Mouse (Mus musculus) forebrain, embryonic 12.5 days (tissue): ENCODE results near the gene Gchfr. TPM values are rescaled to one million over a fixed set of nuclear protein-coding genes. Genes with fewer than 3 reads are reported as not detected.

Experiments
- ATAC-seq: fragments of 200-750 bp; cut with Nextera tagmentation; 2 replicates; pipeline ENCODE4 v1.8.0; 2017; ENCODE audit warnings: moderate TSS enrichment; ENCODE audit not compliant: low FRiP score
- H3K27ac ChIP-seq: fragments of 300-500 bp; sonication (generic); 2 replicates; pipeline ENCODE4 v1.5.1; 2016; ENCODE audit warnings: mild to moderate bottlenecking
- H3K27me3 ChIP-seq: fragments of 300-500 bp; sonication (generic); 2 replicates; pipeline ENCODE4 v1.6.1; 2016; ENCODE audit warnings: mild to moderate bottlenecking
- H3K36me3 ChIP-seq: fragments of 300-500 bp; sonication (generic); replicated peaks from 2 replicates; pipeline ENCODE4 v1.6.1; 2016; ENCODE audit warnings: mild to moderate bottlenecking
- H3K4me1 ChIP-seq: fragments of 300-500 bp; sonication (generic); 2 replicates; pipeline ENCODE4 v1.6.1; 2016
- H3K4me2 ChIP-seq: fragments of 300-500 bp; sonication (generic); 2 replicates; pipeline ENCODE4 v1.6.1; 2016; ENCODE audit warnings: mild to moderate bottlenecking, moderate library complexity
- H3K4me3 ChIP-seq: fragments of 300-500 bp; sonication (generic); replicated peaks from 2 replicates; pipeline ENCODE4 v1.5.1; 2016; ENCODE audit warnings: mild to moderate bottlenecking
- H3K9ac ChIP-seq: fragments of 300-500 bp; sonication (generic); 2 replicates; pipeline ENCODE4 v1.6.1; 2016; ENCODE audit warnings: mild to moderate bottlenecking
- H3K9me3 ChIP-seq: fragments of 300-500 bp; sonication (generic); 2 replicates; pipeline ENCODE4 v1.6.1; 2016
- WGBS: fragments of 180-500 bp; shearing (Covaris S2); methylation state at CpG from one replicate; pipeline ENCODE4 v1.1.7; 2016; 5-methylcytosine and 5-hydroxymethylcytosine counted together
- polyA plus RNA-seq: library from polyadenylated mRNA; unstranded; fragments of >200 nt; fragmentation: Nextera tagmentation; extraction: Ambion mirVana; gene quantifications from 2 replicates; pipeline ENCODE4 v1.2.1, GENCODE M21; 2016

The Gchfr gene
- polyA plus RNA-seq = 2.2 and 2.3 TPM in 2 replicates

DNA sequence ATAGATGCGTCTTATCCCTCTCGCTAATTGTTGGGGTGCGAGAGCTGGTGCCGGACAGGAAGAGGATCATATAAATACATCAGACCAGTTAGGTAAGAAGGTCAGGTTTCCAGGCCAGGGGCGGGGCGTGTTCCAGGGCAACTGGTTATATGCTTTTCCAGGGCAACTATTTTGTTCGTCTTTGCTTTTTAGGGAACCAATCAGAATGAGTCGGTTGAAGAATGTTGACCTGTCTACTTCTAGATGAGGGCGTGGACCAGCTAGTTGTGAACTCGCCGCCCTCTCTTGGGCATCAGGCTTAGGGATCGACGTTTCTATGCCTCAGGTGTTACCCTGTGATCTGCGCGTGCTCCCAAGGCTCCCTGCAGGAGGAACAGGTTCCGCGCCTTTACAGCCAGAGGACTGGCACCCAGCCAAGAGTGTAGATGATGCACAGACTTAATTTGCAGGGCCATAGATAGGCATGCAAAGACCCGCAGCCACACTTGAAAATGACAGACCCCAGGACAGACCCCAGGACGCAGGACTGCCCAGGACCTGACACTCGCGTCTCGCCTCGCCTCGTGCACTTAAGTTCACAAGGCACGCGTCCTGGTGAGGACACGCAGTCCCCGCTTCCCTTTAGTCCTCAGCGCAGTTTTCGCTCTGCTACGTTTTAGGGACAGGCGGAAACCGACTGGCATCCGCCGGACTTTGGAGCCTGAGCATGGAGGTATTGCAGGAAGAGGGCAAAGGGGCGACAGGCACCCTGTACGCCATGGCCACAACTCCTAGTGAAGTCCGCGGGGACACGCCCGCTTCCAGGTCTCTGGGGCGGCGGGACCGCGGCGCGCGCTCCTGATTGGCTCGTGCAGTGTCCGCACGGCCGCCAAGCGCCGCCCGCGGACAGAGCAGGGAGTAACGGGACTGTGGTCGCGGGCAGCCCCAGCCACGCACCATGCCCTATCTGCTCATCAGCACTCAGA, at the start of gene Gchfr:
Gchfr (plus strand) TSS at position 873 of the 965 bp plus-strand sequence.
- Histone ChIP-seq H3K9ac (peak within 1 kb of the TSS; percentile 48), H3K4me1 (peaks cover 19% of the 10 kb centered on the region), H3K27ac (no peak within 1 kb of the TSS), H3K36me3 (no peaks in the 10 kb centered on the region), H3K27me3 (peaks cover 61% of the 10 kb centered on the region), H3K9me3 (no peaks in the 10 kb centered on the region), H3K4me2 (peak within 1 kb of the TSS; percentile 91), H3K4me3 (peak within 1 kb of the TSS; percentile 51)
- ATAC-seq = peak; percentile 86
- under 1% methylated on average over 60 of the region's 60 CpGs for WGBS

DNA sequence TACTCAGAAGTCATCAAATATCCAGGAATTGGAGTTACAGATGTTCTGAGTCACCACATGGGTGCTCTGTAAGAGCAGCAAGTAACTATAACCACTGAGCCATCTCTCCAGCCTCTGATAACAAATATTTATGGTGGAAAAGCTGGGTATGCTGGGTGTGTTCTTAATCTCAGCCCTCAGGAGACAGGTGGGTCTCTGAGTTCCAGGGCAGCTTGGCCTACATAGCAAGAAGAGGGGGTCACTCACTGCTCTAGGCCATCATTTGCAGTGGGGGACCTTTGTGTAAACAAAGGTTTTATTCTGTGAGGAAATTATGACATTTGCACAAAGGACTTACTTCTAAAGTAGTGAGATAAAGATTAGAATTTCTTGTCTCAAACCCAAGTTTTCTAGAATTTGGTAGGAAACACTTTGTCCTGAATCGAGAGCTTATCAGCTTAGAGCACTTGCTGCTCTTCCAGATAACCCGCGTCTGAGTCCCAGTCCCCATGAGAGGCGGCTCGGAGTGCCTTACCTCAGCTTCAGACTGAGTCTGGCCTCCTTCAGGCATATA, 31.2 kb upstream of the Gchfr start:
- no peak overlapping the region for H3K4me2 ChIP-seq
- H3K9me3 ChIP-seq = no peaks in the 10 kb centered on the region
- no peaks in the 10 kb centered on the region for H3K27me3 ChIP-seq
- H3K36me3 ChIP-seq = peaks cover 90% of the 10 kb centered on the region
- WGBS = 89% methylated on average over 5 of the region's 5 CpGs
- no peak overlapping the region for H3K4me3 ChIP-seq
- H3K4me1 ChIP-seq = no peaks in the 10 kb centered on the region
- no peak for ATAC-seq
- no peak overlapping the region for H3K9ac ChIP-seq
- H3K27ac ChIP-seq = no peak overlapping the region

DNA sequence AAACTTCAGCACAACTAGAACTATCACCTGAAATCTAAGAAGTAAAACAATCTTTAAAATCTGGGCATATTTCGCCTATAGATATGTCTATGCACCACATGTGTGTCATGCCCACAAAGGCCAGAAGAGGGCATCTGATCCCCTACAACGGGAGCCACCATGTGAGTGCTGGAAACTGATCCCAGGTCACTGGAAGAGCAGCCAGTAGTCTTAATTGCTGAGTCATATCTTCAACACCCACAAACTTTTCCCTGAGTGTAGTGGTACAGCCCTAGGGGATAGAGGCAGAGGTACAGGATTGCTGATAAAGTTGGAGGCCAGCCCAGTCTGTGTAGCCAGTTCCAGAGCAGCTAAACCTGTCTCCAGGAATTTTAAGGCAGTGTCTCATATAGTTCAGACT, 22.4 kb upstream of the Gchfr start:
- Histone ChIP-seq H3K27me3 (no peaks in the 10 kb centered on the region), H3K36me3 (peaks cover 91% of the 10 kb centered on the region), H3K4me2 (no peak overlapping the region), H3K27ac (no peak overlapping the region), H3K4me3 (no peak overlapping the region), H3K4me1 (no peaks in the 10 kb centered on the region), H3K9me3 (no peaks in the 10 kb centered on the region), H3K9ac (no peak overlapping the region)
- WGBS = 85% methylated on average over 2 of the region's 2 CpGs
- no peak for ATAC-seq

DNA sequence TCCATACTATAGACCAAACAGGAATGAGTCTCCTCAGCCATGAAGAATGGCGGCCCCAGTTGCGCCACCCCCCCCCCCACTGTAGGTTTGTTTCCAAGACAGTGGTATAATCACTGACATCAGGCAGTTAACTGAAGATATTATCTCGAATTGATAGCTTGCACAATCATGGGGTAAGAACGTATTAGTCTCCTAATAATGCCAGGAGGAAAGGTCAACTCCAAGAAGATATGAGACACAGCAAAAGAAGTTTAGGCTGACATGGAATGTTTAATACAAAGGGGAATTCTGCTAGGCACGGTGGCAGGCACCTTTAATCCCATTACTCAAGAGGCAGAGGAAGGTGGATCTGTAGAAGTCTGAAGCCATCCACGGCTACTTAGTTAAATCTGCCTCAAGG, 21.1 kb upstream of the Gchfr start:
- ATAC-seq = no peak
- H3K4me2 ChIP-seq = no peak overlapping the region
- H3K9ac ChIP-seq = no peak overlapping the region
- H3K27ac ChIP-seq = no peak overlapping the region
- 88% methylated on average over 6 of the region's 6 CpGs for WGBS
- H3K27me3 ChIP-seq = no peaks in the 10 kb centered on the region
- no peaks in the 10 kb centered on the region for H3K9me3 ChIP-seq
- H3K4me1 ChIP-seq = no peaks in the 10 kb centered on the region
- H3K4me3 ChIP-seq = no peak overlapping the region
- peaks cover 91% of the 10 kb centered on the region for H3K36me3 ChIP-seq

DNA sequence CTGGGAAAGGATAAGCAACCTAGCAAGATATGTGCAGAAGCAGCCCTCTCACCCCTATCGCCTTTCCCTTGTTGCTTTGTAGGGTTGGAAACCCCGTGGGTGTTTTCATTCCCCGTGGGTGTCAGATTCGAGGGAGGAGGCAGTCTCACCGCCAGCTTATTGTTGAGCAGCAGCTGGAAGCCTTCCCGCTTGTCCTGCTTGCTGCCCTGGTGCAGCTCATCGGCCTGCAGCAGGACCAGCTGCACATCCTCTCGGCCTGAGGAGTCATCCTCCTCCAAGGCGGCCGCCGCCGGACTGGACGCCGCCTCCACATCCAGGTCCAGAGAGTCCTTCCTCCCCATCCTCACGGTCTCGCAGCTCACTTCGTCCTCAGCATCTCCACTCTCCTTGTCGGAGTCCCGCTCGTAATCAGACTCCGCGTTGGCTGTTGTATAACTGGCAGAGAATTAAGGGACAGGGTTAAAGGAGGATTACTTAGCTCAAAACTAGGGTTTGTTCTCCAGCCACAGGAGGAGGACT, 20.4 kb upstream of the Gchfr start:
- Histone ChIP-seq H3K27me3 (no peaks in the 10 kb centered on the region), H3K36me3 (peaks cover 91% of the 10 kb centered on the region), H3K27ac (no peak overlapping the region), H3K9me3 (no peaks in the 10 kb centered on the region), H3K9ac (no peak overlapping the region), H3K4me1 (no peaks in the 10 kb centered on the region), H3K4me3 (no peak overlapping the region), H3K4me2 (no peak overlapping the region)
- ATAC-seq = no peak
- 86% methylated on average over 22 of the region's 22 CpGs for WGBS

DNA sequence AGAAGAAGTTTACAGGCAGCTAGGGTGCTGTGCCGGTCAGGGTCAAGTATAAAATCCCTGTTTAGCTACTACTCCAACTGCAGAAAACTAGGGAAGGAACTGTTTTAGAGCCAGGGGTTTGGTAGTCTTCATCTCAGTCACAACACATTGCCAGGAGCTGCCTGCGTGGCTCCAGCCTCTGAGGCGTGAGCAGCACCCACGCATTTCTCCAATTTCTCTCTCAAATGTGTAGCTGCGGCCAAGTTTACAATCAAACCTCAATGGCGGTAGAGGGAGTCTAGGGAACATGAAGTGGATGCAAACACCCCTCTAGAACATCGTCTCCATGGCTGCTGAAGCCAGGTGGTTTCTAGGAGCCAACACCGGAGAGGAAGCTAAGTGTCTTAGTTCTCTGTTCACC, 19.8 kb upstream of the Gchfr start:
- Histone ChIP-seq H3K4me2 (no peak overlapping the region), H3K9me3 (no peaks in the 10 kb centered on the region), H3K9ac (no peak overlapping the region), H3K27me3 (no peaks in the 10 kb centered on the region), H3K4me1 (no peaks in the 10 kb centered on the region), H3K27ac (no peak overlapping the region), H3K36me3 (peaks cover 91% of the 10 kb centered on the region), H3K4me3 (no peak overlapping the region)
- ATAC-seq = no peak
- 90% methylated on average over 8 of the region's 8 CpGs for WGBS

DNA sequence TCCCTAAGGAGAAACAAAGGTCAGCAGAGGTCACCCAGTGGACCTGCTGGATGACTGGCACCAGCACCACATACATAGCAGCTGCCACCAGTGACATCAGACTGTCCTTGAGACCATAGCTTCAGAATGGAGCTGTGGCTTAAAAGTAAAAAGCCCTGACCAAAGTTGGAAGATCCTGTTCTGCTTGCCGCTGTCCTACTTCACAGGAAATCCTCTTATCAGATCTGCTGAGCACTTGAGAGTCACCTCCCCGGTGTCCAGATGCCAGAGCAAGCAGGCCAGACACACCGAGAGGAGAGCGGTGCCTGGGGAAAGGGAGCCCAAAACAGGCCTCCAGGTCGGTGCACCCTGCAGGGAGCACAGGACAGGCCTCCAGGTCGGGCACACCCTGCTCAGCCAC, 15.3 kb upstream of the Gchfr start:
- ATAC-seq = no peak
- H3K4me1 ChIP-seq = peaks cover 14% of the 10 kb centered on the region
- H3K27me3 ChIP-seq = no peaks in the 10 kb centered on the region
- no peaks in the 10 kb centered on the region for H3K9me3 ChIP-seq
- no peak overlapping the region for H3K9ac ChIP-seq
- H3K36me3 ChIP-seq = peaks cover 69% of the 10 kb centered on the region
- H3K27ac ChIP-seq = no peak overlapping the region
- 86% methylated on average over 6 of the region's 6 CpGs for WGBS
- no peak overlapping the region for H3K4me3 ChIP-seq
- H3K4me2 ChIP-seq = no peak overlapping the region

DNA sequence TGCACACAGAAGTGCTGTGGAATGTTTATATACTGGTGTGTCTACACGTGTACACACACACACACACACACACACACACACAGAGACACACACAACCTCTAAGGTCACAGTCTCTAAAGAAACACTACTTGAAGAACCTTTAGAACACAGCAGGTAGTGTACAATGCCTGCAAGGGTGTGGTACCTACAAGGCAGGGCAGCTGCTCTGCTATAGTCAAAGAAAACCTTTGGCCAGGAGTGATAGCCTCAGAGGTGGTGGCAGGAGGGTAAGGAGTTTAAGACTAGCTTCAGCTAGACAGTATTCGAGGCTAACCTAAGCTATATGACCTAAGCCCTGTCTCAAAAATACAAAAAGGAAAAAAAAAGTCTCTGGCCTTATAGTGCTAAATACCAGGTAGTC, 12.9 kb upstream of the Gchfr start:
- Histone ChIP-seq H3K4me2 (no peak overlapping the region), H3K4me1 (peaks cover 18% of the 10 kb centered on the region), H3K9me3 (no peaks in the 10 kb centered on the region), H3K27ac (no peak overlapping the region), H3K36me3 (peaks cover 45% of the 10 kb centered on the region), H3K4me3 (no peak overlapping the region), H3K27me3 (no peaks in the 10 kb centered on the region), H3K9ac (no peak overlapping the region)
- 85% methylated on average over 2 of the region's 2 CpGs for WGBS
- no peak for ATAC-seq

DNA sequence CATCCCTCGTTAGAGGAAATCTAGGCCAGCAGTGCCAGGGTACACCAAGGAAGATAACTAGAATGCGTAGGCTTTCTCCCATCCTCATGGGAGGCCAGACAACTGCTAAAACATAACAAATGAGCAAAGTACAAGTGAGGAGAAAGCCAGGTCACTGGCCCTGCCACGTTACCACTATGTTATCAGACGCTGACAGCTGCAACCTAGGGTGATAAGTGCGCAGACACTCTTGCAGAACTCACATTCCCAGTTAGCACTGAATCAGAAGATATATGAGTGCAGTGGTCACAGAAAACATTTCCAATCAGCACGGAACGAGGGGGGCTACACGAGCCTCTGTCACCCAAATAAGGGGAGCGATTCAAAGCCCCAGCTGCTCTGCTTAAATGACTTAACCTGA, 12.2 kb upstream of the Gchfr start:
- H3K4me2 ChIP-seq = peak overlapping the region; percentile 93
- WGBS = 87% methylated on average over 9 of the region's 9 CpGs
- no peak for ATAC-seq
- peaks cover 38% of the 10 kb centered on the region for H3K36me3 ChIP-seq
- no peak overlapping the region for H3K9ac ChIP-seq
- no peak overlapping the region for H3K27ac ChIP-seq
- 0 out of 2 replicates have a peak, but pooled peaks cover 4% of the 10 kb centered on the region for H3K27me3 ChIP-seq
- H3K9me3 ChIP-seq = no peaks in the 10 kb centered on the region
- H3K4me3 ChIP-seq = peak overlapping the region; percentile 99
- H3K4me1 ChIP-seq = peaks cover 18% of the 10 kb centered on the region

DNA sequence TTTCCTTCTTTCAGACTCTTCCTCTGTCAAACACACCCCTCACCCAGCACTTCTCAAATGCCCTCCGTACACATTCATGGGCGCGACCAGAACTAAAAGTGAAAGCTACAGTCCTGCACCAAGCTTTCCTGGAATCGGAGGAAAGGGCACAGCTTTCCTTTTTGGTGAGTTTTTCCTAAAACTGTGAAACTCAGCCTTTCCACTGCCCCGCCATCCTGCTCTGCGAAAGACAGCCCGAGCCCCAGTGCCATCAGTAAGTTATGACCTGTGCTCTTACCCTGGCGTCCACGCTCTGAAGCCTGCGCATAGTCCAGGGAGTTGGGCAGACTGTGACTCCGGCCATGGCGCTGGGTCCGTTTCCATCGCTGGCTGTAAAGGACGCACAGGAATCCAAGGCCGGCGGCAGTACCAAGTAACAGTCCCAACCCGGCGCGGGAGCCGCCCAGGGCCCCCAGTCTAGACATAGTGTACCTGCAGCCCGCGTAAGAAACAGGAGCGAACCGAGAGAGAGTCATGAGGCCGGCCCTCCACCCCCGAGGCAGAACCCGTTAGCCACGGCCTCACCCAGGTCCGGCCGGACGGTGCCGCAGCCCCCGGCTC, 11.4 kb upstream of the Gchfr start:
- peaks cover 30% of the 10 kb centered on the region for H3K36me3 ChIP-seq
- 0 out of 2 replicates have a peak, but pooled peaks cover 4% of the 10 kb centered on the region for H3K27me3 ChIP-seq
- H3K9ac ChIP-seq = peak overlapping the region; percentile 94
- no peaks in the 10 kb centered on the region for H3K9me3 ChIP-seq
- peak overlapping the region; percentile 99 for H3K4me3 ChIP-seq
- peak overlapping the region; percentile 93 for H3K4me2 ChIP-seq
- WGBS = 9% methylated on average over 33 of the region's 34 CpGs
- peak overlapping the region; percentile 50; the same call in 1 of the 2 replicates for H3K27ac ChIP-seq
- peaks cover 18% of the 10 kb centered on the region for H3K4me1 ChIP-seq
- no peak for ATAC-seq

DNA sequence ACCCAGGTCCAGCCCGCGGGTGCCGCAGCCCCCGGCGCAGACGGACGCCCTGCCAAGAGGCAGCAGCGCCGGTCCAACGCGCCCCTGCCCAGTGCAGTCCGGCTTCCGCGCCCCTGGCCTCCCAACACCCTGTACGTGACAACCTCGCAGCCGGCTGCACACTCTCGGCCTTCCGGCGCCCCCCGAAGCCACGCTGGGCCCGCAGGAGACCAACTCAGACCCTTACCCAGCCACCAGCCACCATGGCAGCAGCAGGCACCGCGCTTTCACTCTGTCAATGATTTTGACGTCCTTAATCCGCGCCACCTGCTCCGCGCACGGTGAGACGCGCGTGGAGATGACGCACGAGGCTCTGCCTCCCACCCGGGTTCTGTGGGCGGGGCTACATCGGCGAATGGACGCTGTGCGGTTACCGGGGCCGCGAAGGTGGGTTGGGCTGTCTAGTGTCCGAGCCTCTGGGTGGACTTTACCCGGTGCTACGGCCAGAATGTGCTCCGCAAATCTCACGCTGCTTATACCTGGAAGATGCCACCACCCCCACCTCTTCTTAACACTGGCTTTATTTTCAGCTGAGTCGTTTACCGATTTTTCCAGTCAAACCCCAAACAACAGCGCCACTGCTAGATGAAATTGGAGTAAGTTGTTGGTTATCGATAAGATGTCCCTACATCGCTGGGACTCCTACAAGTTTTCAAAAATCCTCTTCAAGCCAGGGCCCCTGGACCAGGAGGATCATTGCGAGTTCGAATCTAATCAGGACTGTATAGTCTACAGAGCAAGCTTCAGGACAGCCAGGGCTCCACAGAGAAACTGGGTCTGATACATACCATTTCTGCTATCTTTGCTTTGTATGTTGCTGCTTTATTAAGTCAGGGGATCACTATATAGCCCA, 10.6 kb upstream of the Gchfr start, which contains the start of gene Rmdn3:
Rmdn3 (minus strand) TSS at position 354 of the 892 bp plus-strand sequence.
- Histone ChIP-seq H3K9me3 (no peaks in the 10 kb centered on the region), H3K4me2 (peak within 1 kb of the TSS; percentile 93), H3K4me3 (peak within 1 kb of the TSS; percentile 99), H3K4me1 (peaks cover 18% of the 10 kb centered on the region), H3K9ac (peak within 1 kb of the TSS; percentile 94), H3K36me3 (peaks cover 23% of the 10 kb centered on the region), H3K27me3 (0 out of 2 replicates have a peak, but pooled peaks cover 4% of the 10 kb centered on the region), H3K27ac (peak within 1 kb of the TSS; percentile 50)
- peak; percentile 94 for ATAC-seq
- WGBS = 1% methylated on average over 56 of the region's 57 CpGs
